Mouse (Mus musculus): Measurements from ENCODE around the gene Hspb1. TPM values are rescaled to one million over a fixed set of nuclear protein-coding genes. Genes with fewer than 3 reads are reported as not detected.
A peak's percentile ranks its signal among the peaks of the same experiment; 100 is the strongest.

The Hspb1 gene
- polyA plus RNA-seq, 1 experiment from 2014 or later = 10.1 TPM

DNA sequence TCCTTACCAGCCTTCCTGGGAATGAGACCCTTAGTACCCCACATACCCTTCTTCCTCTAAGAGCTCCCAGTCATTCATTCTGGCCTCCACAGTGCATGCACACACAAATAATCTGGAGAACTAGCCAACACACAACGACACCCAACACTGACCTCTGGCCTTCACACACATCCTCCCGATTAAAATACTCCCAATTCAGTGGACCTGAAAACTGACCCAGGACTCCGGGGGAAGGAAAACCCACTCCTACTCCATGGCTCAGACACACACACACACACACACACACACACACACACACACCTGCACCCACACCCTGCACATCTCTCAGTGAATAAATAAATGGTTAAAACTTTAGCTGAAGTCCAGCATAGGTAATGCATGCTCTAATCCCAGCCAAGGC is 32.2 kb downstream of the Hspb1 start:
- Histone ChIP-seq H3K36me3 (ENCODE audit: control insufficient read depth, insufficient read depth, low read length) (peaks cover 19% of the 10 kb centered on the region), H3K27ac (ENCODE audit: low read length) (no peak overlapping the region), H3K4me3 (ENCODE audit: low read depth, low read length) (no peak overlapping the region), H3K4me2 (ENCODE audit: low read length) (no peak overlapping the region), H3K4me1 (ENCODE audit: control insufficient read depth, insufficient read depth, low read length) (peaks cover 6% of the 10 kb centered on the region), H3K27me3 (ENCODE audit: control insufficient read depth, insufficient read depth, low read depth, low read length) (no peaks in the 10 kb centered on the region), H3K9me3 (replicated peaks; ENCODE audit: control insufficient read depth, low read length, poor library complexity, severe bottlenecking) (no peaks in the 10 kb centered on the region), H3K9ac (ENCODE audit: low read depth, low read length) (no peak overlapping the region)
- 83% methylated on average over 3 of the region's 3 CpGs for WGBS
- ATAC-seq = no peak

DNA sequence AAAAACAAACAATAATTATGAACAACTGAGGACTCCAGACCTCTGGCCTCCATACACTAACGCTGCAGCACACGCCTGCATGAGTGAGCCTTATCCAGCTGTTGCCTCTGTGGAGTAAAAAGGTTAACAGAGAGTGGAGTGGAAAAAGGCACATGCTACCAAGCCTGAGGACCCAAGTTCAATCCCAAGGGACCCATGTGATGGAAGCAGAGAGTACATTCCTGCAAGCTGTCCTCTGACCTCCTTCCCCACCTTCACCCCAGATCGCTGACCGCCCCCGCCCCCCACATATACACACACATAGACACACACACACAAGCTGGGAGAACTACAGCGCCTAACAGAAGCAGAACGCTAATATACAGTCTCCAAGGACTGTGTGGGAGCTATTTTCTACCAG is 36.2 kb downstream of the Hspb1 start:
- Histone ChIP-seq H3K4me2 (ENCODE audit: low read length) (no peak overlapping the region), H3K27ac (ENCODE audit: low read length) (no peak overlapping the region), H3K9me3 (replicated peaks; ENCODE audit: control insufficient read depth, low read length, poor library complexity, severe bottlenecking) (no peaks in the 10 kb centered on the region), H3K36me3 (ENCODE audit: control insufficient read depth, insufficient read depth, low read length) (peaks cover 17% of the 10 kb centered on the region), H3K4me1 (ENCODE audit: control insufficient read depth, insufficient read depth, low read length) (peaks cover 22% of the 10 kb centered on the region), H3K9ac (ENCODE audit: low read depth, low read length) (no peak overlapping the region), H3K27me3 (ENCODE audit: control insufficient read depth, insufficient read depth, low read depth, low read length) (no peaks in the 10 kb centered on the region), H3K4me3 (ENCODE audit: low read depth, low read length) (no peak overlapping the region)
- 90% methylated on average over 7 of the region's 7 CpGs for whole genome bisulfite sequencing
- ATAC-seq = no peak

DNA sequence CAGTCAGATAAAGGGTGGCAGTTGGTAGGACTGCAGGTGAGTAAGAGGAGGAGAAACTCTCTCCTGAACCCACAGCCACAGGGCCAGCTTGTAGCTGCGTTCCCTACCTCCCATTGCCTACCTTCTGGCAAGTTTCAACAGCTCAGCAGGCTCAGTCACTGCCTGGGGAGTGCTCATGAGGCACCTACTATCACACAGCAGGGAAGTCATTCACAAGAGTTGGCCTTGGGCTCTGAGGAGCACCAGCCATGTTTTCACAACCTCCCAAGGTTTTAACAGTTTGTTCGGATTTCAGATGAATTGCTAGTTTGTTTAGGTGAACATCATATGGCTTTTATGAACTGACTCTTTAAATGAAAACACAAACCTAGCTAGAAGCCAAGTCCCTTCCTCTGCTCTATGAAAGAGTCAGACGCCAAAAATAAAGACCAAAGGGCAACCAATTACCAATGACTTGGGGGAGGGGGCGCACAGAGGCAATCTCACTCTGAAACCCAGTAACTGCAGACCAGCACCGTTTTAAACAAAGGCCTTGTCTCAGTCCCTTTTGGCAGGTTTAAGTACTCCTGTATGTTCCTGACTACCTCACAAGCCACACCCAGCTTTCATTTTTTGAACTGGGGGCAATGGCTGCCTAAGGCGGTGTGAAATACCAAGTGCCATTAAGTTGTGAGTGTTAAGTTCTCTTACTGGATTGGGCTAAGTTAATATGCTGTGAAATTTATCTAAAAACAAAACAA is 42.1 kb downstream of the Hspb1 start:
- Histone ChIP-seq H3K9me3 (replicated peaks; ENCODE audit: control insufficient read depth, low read length, poor library complexity, severe bottlenecking) (no peaks in the 10 kb centered on the region), H3K27me3 (ENCODE audit: control insufficient read depth, insufficient read depth, low read depth, low read length) (no peaks in the 10 kb centered on the region), H3K4me3 (ENCODE audit: low read depth, low read length) (no peak overlapping the region), H3K27ac (ENCODE audit: low read length) (no peak overlapping the region), H3K4me2 (ENCODE audit: low read length) (no peak overlapping the region), H3K4me1 (ENCODE audit: control insufficient read depth, insufficient read depth, low read length) (peaks cover 48% of the 10 kb centered on the region), H3K9ac (ENCODE audit: low read depth, low read length) (no peak overlapping the region), H3K36me3 (ENCODE audit: control insufficient read depth, insufficient read depth, low read length) (peaks cover 16% of the 10 kb centered on the region)
- ATAC-seq = no peak
- 85% methylated on average over 6 of the region's 6 CpGs for WGBS

DNA sequence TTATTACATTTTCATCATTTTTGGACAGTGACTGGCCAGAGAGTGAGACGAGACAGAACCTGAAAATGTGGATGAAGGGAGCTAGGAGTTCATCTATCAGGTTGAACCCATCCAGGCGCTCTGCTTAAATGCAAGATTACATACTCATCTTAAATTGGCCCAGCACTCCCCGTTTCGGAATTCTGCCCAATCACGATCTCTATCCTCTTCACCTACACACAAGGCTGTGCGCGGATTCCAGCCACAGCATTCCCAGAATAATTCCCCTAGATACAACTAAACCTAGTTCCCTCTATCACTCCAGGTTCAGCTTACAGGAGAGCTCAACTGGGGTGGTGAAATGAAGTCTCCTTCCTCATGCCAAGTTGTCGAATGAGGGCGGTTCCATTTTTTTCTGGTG is 43.8 kb downstream of the Hspb1 start:
- no peak overlapping the region for H3K27ac ChIP-seq (ENCODE audit: low read length)
- H3K4me1 ChIP-seq (ENCODE audit: control insufficient read depth, insufficient read depth, low read length) = peaks cover 49% of the 10 kb centered on the region
- peaks cover 16% of the 10 kb centered on the region for H3K36me3 ChIP-seq (ENCODE audit: control insufficient read depth, insufficient read depth, low read length)
- no peaks in the 10 kb centered on the region for H3K27me3 ChIP-seq (ENCODE audit: control insufficient read depth, insufficient read depth, low read depth, low read length)
- peak overlapping the region; percentile 85 for H3K4me2 ChIP-seq (ENCODE audit: low read length)
- ATAC-seq = no peak
- H3K9me3 ChIP-seq (replicated peaks; ENCODE audit: control insufficient read depth, low read length, poor library complexity, severe bottlenecking) = no peaks in the 10 kb centered on the region
- H3K9ac ChIP-seq (ENCODE audit: low read depth, low read length) = 0 out of 2 replicates have a peak overlapping the region, but pooled peaks have one; percentile 30
- 93% methylated on average over 9 of the region's 9 CpGs for WGBS
- H3K4me3 ChIP-seq (ENCODE audit: low read depth, low read length) = peak overlapping the region; percentile 77

DNA sequence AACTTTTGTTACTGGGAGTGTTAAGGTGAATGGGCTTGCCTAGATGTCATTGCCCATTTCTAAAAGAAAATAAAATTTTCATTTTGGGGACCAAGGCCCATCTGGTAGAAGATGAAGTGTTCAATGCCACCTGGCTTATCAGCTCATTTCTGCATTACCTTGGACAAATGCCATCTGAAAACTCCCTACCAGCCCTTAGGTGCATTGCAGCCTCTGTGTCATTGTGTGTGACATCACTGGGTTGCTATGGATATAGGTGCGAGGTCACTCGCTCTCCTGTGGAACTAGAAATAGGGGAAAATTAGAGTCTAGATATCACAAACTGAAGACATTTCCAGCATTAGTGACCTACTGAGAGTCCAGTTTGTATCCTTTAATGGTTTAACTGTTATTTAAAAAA is 44.6 kb downstream of the Hspb1 start:
- H3K4me3 ChIP-seq (ENCODE audit: low read depth, low read length) = peak overlapping the region; percentile 77
- H3K9me3 ChIP-seq (replicated peaks; ENCODE audit: control insufficient read depth, low read length, poor library complexity, severe bottlenecking) = no peaks in the 10 kb centered on the region
- peaks cover 44% of the 10 kb centered on the region for H3K4me1 ChIP-seq (ENCODE audit: control insufficient read depth, insufficient read depth, low read length)
- H3K27me3 ChIP-seq (ENCODE audit: control insufficient read depth, insufficient read depth, low read depth, low read length) = no peaks in the 10 kb centered on the region
- ATAC-seq = no peak
- H3K4me2 ChIP-seq (ENCODE audit: low read length) = peak overlapping the region; percentile 85
- no peak overlapping the region for H3K27ac ChIP-seq (ENCODE audit: low read length)
- peak overlapping the region; percentile 57; the same call in 1 of the 2 replicates for H3K9ac ChIP-seq (ENCODE audit: low read depth, low read length)
- WGBS = 38% methylated on average over 2 of the region's 2 CpGs
- H3K36me3 ChIP-seq (ENCODE audit: control insufficient read depth, insufficient read depth, low read length) = peaks cover 12% of the 10 kb centered on the region

DNA sequence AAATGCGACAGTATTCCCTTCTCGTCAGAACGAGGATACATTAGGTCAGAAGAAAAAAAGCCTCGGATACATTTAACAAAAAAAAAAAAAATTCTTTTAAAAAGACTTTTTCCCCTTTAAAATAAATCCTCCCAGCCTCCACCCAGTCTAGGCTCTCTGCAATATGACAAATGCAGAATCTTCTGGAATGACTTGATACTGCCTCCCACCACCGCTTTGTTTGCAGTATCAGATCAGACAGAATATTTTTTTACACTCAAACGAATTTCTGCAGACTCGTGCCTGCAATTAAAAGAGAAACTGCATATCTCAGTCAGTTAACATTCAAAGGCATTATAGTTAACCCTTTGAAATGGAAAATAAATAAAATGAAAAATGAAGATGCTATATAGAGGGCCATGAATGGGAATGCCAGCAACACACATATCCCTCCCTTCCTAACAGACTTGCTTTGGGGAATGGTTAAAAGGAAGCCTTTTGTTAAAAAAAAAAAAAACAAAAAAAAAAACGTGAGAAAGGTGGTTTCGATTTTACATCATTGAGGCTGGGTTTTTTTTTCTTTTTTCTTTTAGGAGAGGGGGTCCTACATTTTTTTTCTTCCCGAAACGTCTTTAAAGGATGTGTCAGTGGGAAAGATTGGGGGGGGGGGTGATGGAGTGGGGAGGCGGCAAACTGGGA is 45.6 kb downstream of the Hspb1 start:
- Histone ChIP-seq H3K36me3 (ENCODE audit: control insufficient read depth, insufficient read depth, low read length) (peaks cover 12% of the 10 kb centered on the region), H3K4me1 (ENCODE audit: control insufficient read depth, insufficient read depth, low read length) (peaks cover 39% of the 10 kb centered on the region), H3K9ac (ENCODE audit: low read depth, low read length) (peak overlapping the region; percentile 88), H3K9me3 (replicated peaks; ENCODE audit: control insufficient read depth, low read length, poor library complexity, severe bottlenecking) (no peaks in the 10 kb centered on the region), H3K4me3 (ENCODE audit: low read depth, low read length) (peak overlapping the region; percentile 77), H3K27ac (ENCODE audit: low read length) (peak overlapping the region; percentile 99), H3K4me2 (ENCODE audit: low read length) (peak overlapping the region; percentile 85), H3K27me3 (ENCODE audit: control insufficient read depth, insufficient read depth, low read depth, low read length) (no peaks in the 10 kb centered on the region)
- WGBS = 4% methylated on average over 12 of the region's 12 CpGs
- ATAC-seq = no peak

DNA sequence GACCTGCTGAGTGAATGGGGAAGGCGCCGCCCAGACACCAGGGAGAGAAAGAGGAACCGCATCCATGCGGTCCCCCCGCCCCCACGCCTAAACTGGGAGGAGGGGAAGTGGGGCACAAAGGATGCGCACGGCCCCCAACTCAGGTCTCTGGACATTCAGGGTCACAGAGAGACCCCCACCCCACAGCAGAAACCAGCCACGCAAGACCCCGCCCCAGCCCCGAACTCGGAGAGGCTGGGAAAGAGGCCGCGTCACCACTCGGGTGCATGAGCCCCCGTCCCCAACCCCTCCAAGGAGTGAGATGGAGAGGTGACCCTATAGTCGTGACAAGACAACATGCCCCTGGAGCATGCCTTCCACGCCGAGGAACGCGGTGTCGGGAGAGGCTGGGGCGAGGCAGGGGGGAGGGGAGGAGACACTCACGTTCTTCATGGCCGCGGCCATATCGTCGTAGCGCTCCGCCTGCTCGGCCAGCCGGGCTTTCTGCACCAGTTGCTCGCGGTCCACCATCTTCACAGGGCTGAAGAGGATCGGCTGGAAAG is 46.3 kb downstream of the Hspb1 start:
- H3K36me3 ChIP-seq (ENCODE audit: control insufficient read depth, insufficient read depth, low read length) = peaks cover 12% of the 10 kb centered on the region
- no peaks in the 10 kb centered on the region for H3K9me3 ChIP-seq (replicated peaks; ENCODE audit: control insufficient read depth, low read length, poor library complexity, severe bottlenecking)
- H3K9ac ChIP-seq (ENCODE audit: low read depth, low read length) = peak overlapping the region; percentile 88
- under 1% methylated on average over 28 of the region's 35 CpGs for WGBS
- H3K27me3 ChIP-seq (ENCODE audit: control insufficient read depth, insufficient read depth, low read depth, low read length) = no peaks in the 10 kb centered on the region
- peak; percentile 82 for ATAC-seq
- peak overlapping the region; percentile 77 for H3K4me3 ChIP-seq (ENCODE audit: low read depth, low read length)
- peak overlapping the region; percentile 85 for H3K4me2 ChIP-seq (ENCODE audit: low read length)
- peak overlapping the region; percentile 99 for H3K27ac ChIP-seq (ENCODE audit: low read length)
- H3K4me1 ChIP-seq (ENCODE audit: control insufficient read depth, insufficient read depth, low read length) = peaks cover 37% of the 10 kb centered on the region

DNA sequence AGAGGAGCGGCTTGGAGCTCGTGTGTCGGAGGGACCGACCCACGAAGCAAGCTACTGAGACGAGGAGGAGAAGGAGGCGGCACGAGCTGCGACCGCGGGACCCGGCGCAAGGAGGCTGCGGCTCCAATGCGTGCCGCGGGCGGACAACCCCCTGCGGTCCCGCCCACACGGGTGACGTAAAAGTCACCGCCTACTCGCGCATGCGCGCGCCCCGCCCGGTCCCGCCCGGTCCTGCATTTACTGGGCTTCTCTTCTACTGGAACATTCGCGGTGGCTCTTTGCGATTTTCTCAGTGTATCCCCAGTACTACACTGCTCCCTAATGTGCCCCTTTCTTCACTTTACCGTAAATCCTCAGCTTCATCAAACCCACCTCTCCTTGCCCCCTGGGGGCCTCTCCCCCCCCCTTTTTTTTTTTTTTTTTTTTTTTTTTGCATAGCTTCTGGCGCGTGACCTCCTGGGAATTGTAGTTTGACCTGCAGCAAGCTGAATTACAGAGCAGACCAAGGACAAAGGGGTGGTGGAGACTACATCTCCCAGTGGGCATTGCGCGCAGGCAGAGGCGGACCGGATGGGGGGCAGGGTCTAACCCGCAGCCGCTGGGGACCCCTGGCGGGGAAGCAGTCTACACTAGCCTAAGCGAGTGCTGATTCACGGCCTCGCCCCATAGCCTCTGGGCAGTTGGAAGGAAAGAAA is 46.9 kb downstream of the Hspb1 start, which contains the start of gene Ywhag:
TSS of gene Ywhag (minus strand) at position 136 of the 695 bp plus-strand sequence.
- Histone ChIP-seq H3K9me3 (replicated peaks; ENCODE audit: control insufficient read depth, low read length, poor library complexity, severe bottlenecking) (no peaks in the 10 kb centered on the region), H3K4me3 (ENCODE audit: low read depth, low read length) (peak within 1 kb of the TSS; percentile 77), H3K9ac (ENCODE audit: low read depth, low read length) (peak within 1 kb of the TSS; percentile 88), H3K4me2 (ENCODE audit: low read length) (peak within 1 kb of the TSS; percentile 85), H3K36me3 (ENCODE audit: control insufficient read depth, insufficient read depth, low read length) (peaks cover 6% of the 10 kb centered on the region), H3K27me3 (ENCODE audit: control insufficient read depth, insufficient read depth, low read depth, low read length) (no peaks in the 10 kb centered on the region), H3K27ac (ENCODE audit: low read length) (peak within 1 kb of the TSS; percentile 99), H3K4me1 (ENCODE audit: control insufficient read depth, insufficient read depth, low read length) (peaks cover 30% of the 10 kb centered on the region)
- WGBS = under 1% methylated on average over 45 of the region's 48 CpGs
- peak; percentile 95 for ATAC-seq

All from midbrain, embryonic 16.5 days (tissue).